Mouse (Mus musculus): Measurements from ENCODE around the gene C1ql4. TPM values are rescaled to one million over a fixed set of nuclear protein-coding genes. Genes with fewer than 3 reads are reported as not detected.

Gene C1ql4
- total and polyA plus RNA-seq, 2 experiments from 2014 or later = 5.7 to 8.6 TPM

DNA sequence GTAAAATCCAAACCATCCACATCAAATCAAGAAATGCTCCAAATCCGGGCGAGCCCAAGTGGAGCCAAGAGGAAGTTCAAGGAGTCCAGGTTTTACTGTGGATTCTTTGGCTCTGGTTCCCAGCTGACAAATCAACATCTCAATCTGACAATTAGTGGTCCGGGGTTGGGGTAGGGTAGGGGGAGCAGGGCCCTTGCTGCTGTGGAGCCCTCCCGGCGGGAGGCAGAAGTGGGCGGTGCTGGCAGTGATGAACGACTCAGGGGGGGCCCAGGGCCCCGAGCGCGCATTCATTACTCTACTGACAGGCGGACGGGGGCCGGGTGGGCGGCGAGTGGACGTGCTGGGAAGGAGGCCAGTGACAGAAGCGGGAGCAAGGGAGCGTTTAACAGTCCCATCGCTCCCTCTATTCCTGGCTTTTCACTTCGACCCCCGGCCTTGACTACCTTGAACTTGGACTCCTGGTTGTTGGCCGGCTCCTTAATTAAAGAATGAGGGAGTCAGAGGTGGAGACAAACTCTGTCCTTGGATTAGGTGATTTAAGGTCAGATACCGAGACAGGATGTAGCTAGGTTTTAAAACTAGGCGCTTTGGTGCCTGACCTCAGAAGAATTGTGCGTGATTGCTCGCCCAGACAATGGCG, 7.1 kb upstream of the C1ql4 start:
- WGBS = 3% methylated on average over 27 of the region's 27 CpGs
- no peaks in the 10 kb centered on the region for H3K9me3 ChIP-seq (ENCODE audit: low read length)
- peaks cover 9% of the 10 kb centered on the region; the same call in 1 of the 2 replicates for H3K4me1 ChIP-seq (ENCODE audit: insufficient read depth, low read length)
- H3K36me3 ChIP-seq (ENCODE audit: insufficient read depth, low read length) = no peaks in the 10 kb centered on the region
- ATAC-seq (peak; percentile 38; the same call in 1 of the 2 replicates), DNase-seq (ENCODE audit: low spot score) (peak; percentile 49)
- H3K27me3 ChIP-seq (ENCODE audit: insufficient read depth, low read length) = peaks cover 34% of the 10 kb centered on the region
- no peak overlapping the region for H3K27ac ChIP-seq
- peak overlapping the region; percentile 27; the same call in 1 of the 2 replicates for H3K4me2 ChIP-seq (ENCODE audit: low read depth, low read length)
- H3K9ac ChIP-seq (replicated peaks; ENCODE audit: low read length) = no peak overlapping the region
- no peak overlapping the region for H3K4me3 ChIP-seq (ENCODE audit: low read length)
- TF ChIP-seq CTCF (IDR thresholded peaks at IDR 0.05; ENCODE audit: low read depth) = no peak

DNA sequence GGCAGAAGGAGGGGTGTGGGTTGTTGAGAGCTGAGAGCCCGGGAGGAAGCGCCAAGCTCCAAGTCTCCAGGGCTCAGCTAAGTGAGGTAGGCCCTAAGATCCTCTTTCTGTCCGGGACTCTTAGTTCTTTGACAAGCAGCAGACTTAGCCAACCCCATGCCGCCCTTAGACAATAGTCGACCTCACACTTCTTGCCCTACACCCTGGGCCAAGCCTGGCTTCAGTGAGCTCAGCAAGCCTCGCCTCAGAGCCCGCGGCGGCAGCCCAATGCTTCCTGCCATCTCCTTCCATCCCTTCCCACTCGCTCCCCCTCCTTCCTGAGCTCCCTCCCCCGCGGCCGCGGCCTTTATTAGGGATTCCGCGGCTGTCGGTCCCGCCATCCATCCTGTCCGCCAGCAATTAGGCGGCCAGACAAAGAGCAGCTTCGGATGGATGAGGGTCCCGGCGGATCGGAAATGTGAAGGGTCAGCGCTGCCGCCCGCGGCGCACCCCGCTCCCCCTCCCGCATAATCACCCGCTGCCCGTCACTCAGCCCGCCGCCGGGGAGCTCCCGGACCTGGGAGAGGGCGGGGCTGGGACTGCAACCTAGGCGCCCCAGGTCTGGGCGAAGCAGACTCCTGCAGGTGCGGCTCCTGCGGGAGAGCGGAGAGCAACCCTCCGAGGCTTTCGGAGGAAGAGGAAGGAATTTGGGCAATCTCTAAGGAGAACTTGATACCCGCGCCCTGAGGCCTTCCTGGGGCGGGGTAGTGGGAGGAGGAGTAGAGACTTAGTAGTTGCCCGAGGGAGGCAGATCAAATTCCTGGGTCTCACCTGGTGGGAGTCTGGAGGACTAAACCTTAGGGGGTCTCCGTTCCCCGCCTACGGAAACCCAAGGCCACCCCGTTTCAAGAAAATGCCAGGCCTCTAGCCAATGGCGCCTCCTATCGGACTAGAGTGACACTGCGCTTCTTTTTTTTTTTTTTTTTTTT, 6.0 kb upstream of the C1ql4 start:
- WGBS = 1% methylated on average over 56 of the region's 56 CpGs
- no peaks in the 10 kb centered on the region for H3K36me3 ChIP-seq (ENCODE audit: insufficient read depth, low read length)
- peak; percentile 19; the same call in 1 of the 2 replicates for ATAC-seq
- H3K27me3 ChIP-seq (ENCODE audit: insufficient read depth, low read length) = peaks cover 34% of the 10 kb centered on the region
- DNase-seq (ENCODE audit: low spot score) = peak; percentile 65
- peak overlapping the region; percentile 22; the same call in 1 of the 2 replicates for H3K27ac ChIP-seq
- H3K9me3 ChIP-seq (ENCODE audit: low read length) = no peaks in the 10 kb centered on the region
- H3K9ac ChIP-seq (replicated peaks; ENCODE audit: low read length) = peak overlapping the region; percentile 57
- TF ChIP-seq CTCF (IDR thresholded peaks at IDR 0.05; ENCODE audit: low read depth) = peak; percentile 61
- peaks cover 9% of the 10 kb centered on the region; the same call in 1 of the 2 replicates for H3K4me1 ChIP-seq (ENCODE audit: insufficient read depth, low read length)
- peak overlapping the region; percentile 47 for H3K4me3 ChIP-seq (ENCODE audit: low read length)
- H3K4me2 ChIP-seq (ENCODE audit: low read depth, low read length) = peak overlapping the region; percentile 95

DNA sequence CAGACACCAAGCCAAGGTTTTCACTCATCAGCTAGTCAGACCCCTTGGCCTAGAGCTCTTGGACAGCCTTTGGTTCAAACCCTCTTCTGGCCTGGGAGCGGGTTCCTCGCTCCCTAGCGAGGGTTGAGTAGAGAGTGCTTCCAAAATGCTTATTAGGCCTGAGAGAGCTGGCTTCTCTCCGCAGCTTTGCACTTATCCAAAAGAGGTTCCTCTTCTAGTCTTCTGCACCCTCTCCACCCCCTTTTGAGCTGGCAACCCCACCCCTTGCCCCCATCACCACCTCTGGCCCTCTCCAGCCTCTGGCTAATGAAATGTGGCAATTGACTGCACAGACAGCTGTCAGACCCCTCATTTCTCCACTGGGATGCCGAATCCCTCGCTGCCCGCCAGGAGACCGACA, 5.3 kb upstream of the C1ql4 start, which contains the start of gene Dnajc22:
Gene Dnajc22 (plus strand): TSS at position 301 of the 400 bp plus-strand sequence.
- H3K9me3 ChIP-seq (ENCODE audit: low read length) = no peaks in the 10 kb centered on the region
- peak within 1 kb of the TSS; percentile 95 for H3K4me2 ChIP-seq (ENCODE audit: low read depth, low read length)
- H3K4me3 ChIP-seq (ENCODE audit: low read length) = peak within 1 kb of the TSS; percentile 47
- H3K27ac ChIP-seq = peak within 1 kb of the TSS; percentile 22; the same call in 1 of the 2 replicates
- no peak for DNase-seq (ENCODE audit: low spot score)
- WGBS = 38% methylated on average over 8 of the region's 8 CpGs
- H3K27me3 ChIP-seq (ENCODE audit: insufficient read depth, low read length) = peaks cover 34% of the 10 kb centered on the region
- H3K9ac ChIP-seq (replicated peaks; ENCODE audit: low read length) = peak within 1 kb of the TSS; percentile 57
- ATAC-seq = no peak
- peaks cover 9% of the 10 kb centered on the region; the same call in 1 of the 2 replicates for H3K4me1 ChIP-seq (ENCODE audit: insufficient read depth, low read length)
- H3K36me3 ChIP-seq (ENCODE audit: insufficient read depth, low read length) = no peaks in the 10 kb centered on the region
- TF ChIP-seq CTCF (IDR thresholded peaks at IDR 0.05; ENCODE audit: low read depth) = no peak

DNA sequence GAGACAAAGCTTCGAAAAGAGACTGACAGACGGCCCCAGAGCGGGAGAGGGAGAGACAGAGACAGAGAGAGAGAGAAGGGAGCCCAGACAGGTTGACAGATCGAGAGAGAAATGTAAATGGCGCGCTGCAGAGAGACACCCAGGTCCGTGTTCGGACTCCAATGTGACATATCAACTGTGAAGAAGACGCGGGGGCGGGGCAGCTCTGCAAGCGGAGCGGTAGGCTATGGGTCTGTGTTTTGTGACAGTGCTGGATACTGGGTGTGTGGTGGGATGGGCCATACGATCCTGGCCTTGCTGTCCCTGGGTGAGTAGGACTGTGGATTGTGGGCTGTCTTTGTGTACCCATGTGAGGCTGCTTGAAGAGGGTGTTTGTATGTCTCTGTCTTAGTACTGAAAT, 1.5 kb upstream of the C1ql4 start:
- Histone ChIP-seq H3K4me3 (ENCODE audit: low read length) (no peak overlapping the region), H3K4me1 (ENCODE audit: insufficient read depth, low read length) (0 out of 2 replicates have a peak, but pooled peaks cover 3% of the 10 kb centered on the region), H3K9ac (replicated peaks; ENCODE audit: low read length) (no peak overlapping the region), H3K9me3 (ENCODE audit: low read length) (no peaks in the 10 kb centered on the region), H3K36me3 (ENCODE audit: insufficient read depth, low read length) (no peaks in the 10 kb centered on the region), H3K4me2 (ENCODE audit: low read depth, low read length) (peak overlapping the region; percentile 48; the same call in 1 of the 2 replicates), H3K27ac (no peak overlapping the region), H3K27me3 (ENCODE audit: insufficient read depth, low read length) (peaks cover 42% of the 10 kb centered on the region)
- no peak for ATAC-seq
- WGBS = 12% methylated on average over 14 of the region's 14 CpGs
- TF ChIP-seq CTCF (IDR thresholded peaks at IDR 0.05; ENCODE audit: low read depth) = no peak
- no peak for DNase-seq (ENCODE audit: low spot score)

DNA sequence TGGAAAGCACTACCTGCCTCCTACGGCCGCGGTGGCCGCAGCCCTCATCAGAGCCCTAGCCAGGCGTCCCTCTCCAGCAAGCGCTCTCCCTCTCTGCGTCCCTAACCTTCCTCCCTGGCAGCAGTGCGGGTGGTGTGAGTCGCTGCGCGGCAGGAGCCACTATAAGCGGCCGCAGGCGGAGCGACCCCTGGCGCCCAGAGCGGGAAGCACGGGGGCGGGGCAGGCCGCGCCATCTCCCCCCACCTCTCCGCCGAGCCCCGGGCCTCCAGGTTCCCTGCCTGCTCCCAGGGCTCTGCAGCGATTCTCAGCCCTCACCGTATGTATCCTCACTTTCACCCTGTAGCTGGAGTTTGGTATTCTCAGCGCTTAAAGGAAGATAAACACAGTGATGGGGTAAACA, 675 bp upstream of the C1ql4 start:
- Histone ChIP-seq H3K4me3 (ENCODE audit: low read length) (peak overlapping the region; percentile 27), H3K9me3 (ENCODE audit: low read length) (no peaks in the 10 kb centered on the region), H3K36me3 (ENCODE audit: insufficient read depth, low read length) (no peaks in the 10 kb centered on the region), H3K9ac (replicated peaks; ENCODE audit: low read length) (0 out of 2 replicates have a peak overlapping the region, but pooled peaks have one; percentile 13), H3K27ac (no peak overlapping the region), H3K27me3 (ENCODE audit: insufficient read depth, low read length) (peaks cover 42% of the 10 kb centered on the region), H3K4me2 (ENCODE audit: low read depth, low read length) (peak overlapping the region; percentile 48), H3K4me1 (ENCODE audit: insufficient read depth, low read length) (no peaks in the 10 kb centered on the region)
- peak; percentile 66 for TF ChIP-seq CTCF (IDR thresholded peaks at IDR 0.05; ENCODE audit: low read depth)
- ATAC-seq (peak; percentile 80), DNase-seq (ENCODE audit: low spot score) (peak; percentile 86)
- WGBS = 3% methylated on average over 26 of the region's 27 CpGs

DNA sequence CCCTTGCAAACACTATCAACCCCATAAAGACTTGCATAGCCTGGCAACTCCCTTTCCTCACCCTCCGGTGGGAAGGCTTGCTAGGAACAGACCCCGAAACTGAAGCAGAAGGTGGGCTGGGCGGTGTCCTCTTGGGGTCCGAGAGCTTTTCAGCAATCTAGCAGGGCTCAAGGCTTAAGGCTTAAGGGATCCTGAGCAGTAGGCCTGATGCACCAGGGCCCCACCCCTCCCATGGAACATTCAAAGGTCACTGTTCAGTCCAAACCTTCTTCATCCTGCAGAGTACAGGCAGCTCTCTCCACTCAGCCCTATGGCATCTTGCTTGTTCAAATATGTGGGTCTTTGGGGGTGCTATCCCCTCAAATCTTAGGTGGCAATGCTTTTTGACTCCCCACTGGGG, 1.6 kb downstream of the C1ql4 start:
- Histone ChIP-seq H3K9ac (replicated peaks; ENCODE audit: low read length) (no peak overlapping the region), H3K4me3 (ENCODE audit: low read length) (no peak overlapping the region), H3K9me3 (ENCODE audit: low read length) (no peaks in the 10 kb centered on the region), H3K27me3 (ENCODE audit: insufficient read depth, low read length) (peaks cover 42% of the 10 kb centered on the region), H3K4me1 (ENCODE audit: insufficient read depth, low read length) (no peaks in the 10 kb centered on the region), H3K36me3 (ENCODE audit: insufficient read depth, low read length) (no peaks in the 10 kb centered on the region), H3K4me2 (ENCODE audit: low read depth, low read length) (no peak overlapping the region), H3K27ac (no peak overlapping the region)
- WGBS = 76% methylated on average over 4 of the region's 4 CpGs
- no peak for DNase-seq (ENCODE audit: low spot score)
- no peak for TF ChIP-seq CTCF (IDR thresholded peaks at IDR 0.05; ENCODE audit: low read depth)
- ATAC-seq = no peak

Measured in hindbrain, postnatal 0 days (tissue).